In genomic region chr17:5021303-5022003, GRCm38 (mm10) we compare ENCODE assay signal across 18 mouse cellular contexts. TPM values are rescaled to one million over a fixed set of nuclear protein-coding genes. Genes with fewer than 3 reads are reported as not detected.
A peak's percentile ranks its signal among the peaks of the same experiment; 100 is the strongest.
DNase-seq lines count a peak whose midpoint lies in the region; ATAC-seq lines count a peak whose summit lies in the region.
"Had no signal": no experiment of that assay in that cellular context is flagged by ENCODE, and none has a peak within 500 bp of the region (broad histone marks: within the 10 kb centered on the region; RNA-seq: fewer than 3 reads in every experiment).

No protein-coding gene starts in this region.

- 0 out of 2 replicates have a peak overlapping the region, but pooled peaks have one; percentile 17 for H3K27ac ChIP-seq in hindbrain, embryonic 12.5 days
- H3K27ac ChIP-seq in hindbrain, embryonic 10.5 days, result no peak overlapping the region
- peak overlapping the region; percentile 7; the same call in 1 of the 2 replicates for H3K27ac ChIP-seq in midbrain, embryonic 13.5 days
- H3K27ac ChIP-seq in midbrain, embryonic 11.5 days (ENCODE audit: low read depth, low read length), result no peak overlapping the region
- H3K27ac ChIP-seq in stomach, embryonic 14.5 days (ENCODE audit: low read length), result no peak overlapping the region
- H3K27ac ChIP-seq: heart, adult 2 months; hindbrain, embryonic 15.5 days; left cerebral cortex, adult 2 months had no signal

- H3K4me1 ChIP-seq in hindbrain, embryonic 12.5 days, result peaks cover 51% of the 10 kb centered on the region
- H3K4me1 ChIP-seq in hindbrain, embryonic 10.5 days (replicated peaks), result peaks cover 30% of the 10 kb centered on the region
- H3K4me1 ChIP-seq in midbrain, embryonic 13.5 days (replicated peaks), result peaks cover 44% of the 10 kb centered on the region
- H3K4me1 ChIP-seq in midbrain, embryonic 11.5 days (ENCODE audit: control insufficient read depth, insufficient read depth, low read length), result peaks cover 16% of the 10 kb centered on the region
- H3K4me1 ChIP-seq in stomach, embryonic 14.5 days (ENCODE audit: control insufficient read depth, insufficient read depth, low read length), result peaks cover 42% of the 10 kb centered on the region

- no peaks in the 10 kb centered on the region for H3K36me3 ChIP-seq in hindbrain, embryonic 12.5 days
- peaks cover 9% of the 10 kb centered on the region for H3K36me3 ChIP-seq in hindbrain, embryonic 10.5 days
- H3K36me3 ChIP-seq in midbrain, embryonic 13.5 days, result no peaks in the 10 kb centered on the region
- H3K36me3 ChIP-seq in midbrain, embryonic 11.5 days (ENCODE audit: control insufficient read depth, insufficient read depth, low read length), result no peaks in the 10 kb centered on the region
- no peaks in the 10 kb centered on the region for H3K36me3 ChIP-seq in stomach, embryonic 14.5 days (ENCODE audit: control insufficient read depth, insufficient read depth, low read length)
- H3K36me3 ChIP-seq: hindbrain, embryonic 15.5 days had no signal

- H3K9ac ChIP-seq in hindbrain, embryonic 12.5 days, result no peak overlapping the region
- no peak overlapping the region for H3K9ac ChIP-seq in midbrain, embryonic 13.5 days (replicated peaks)
- H3K9ac ChIP-seq in midbrain, embryonic 11.5 days (ENCODE audit: low read length), result no peak overlapping the region
- no peak overlapping the region; the same call in 1 of the 2 replicates for H3K9ac ChIP-seq in stomach, embryonic 14.5 days (replicated peaks; ENCODE audit: low read depth, low read length)
- H3K9ac ChIP-seq: hindbrain, embryonic 15.5 days had no signal

- WGBS in hindbrain, embryonic 12.5 days, result 36% methylated on average over 11 of the region's 11 CpGs
- WGBS in hindbrain, embryonic 10.5 days, result 39% methylated on average over 11 of the region's 11 CpGs
- 35% methylated on average over 11 of the region's 11 CpGs for WGBS in midbrain, embryonic 13.5 days
- 36% methylated on average over 11 of the region's 11 CpGs for WGBS in midbrain, embryonic 11.5 days
- WGBS in stomach, embryonic 14.5 days, result 22% methylated on average over 11 of the region's 11 CpGs

- H3K4me2 ChIP-seq in hindbrain, embryonic 12.5 days (replicated peaks), result no peak overlapping the region
- H3K4me2 ChIP-seq in midbrain, embryonic 13.5 days (replicated peaks), result no peak overlapping the region
- no peak overlapping the region for H3K4me2 ChIP-seq in midbrain, embryonic 11.5 days
- peak overlapping the region; percentile 15 for H3K4me2 ChIP-seq in stomach, embryonic 14.5 days (replicated peaks; ENCODE audit: low read depth, low read length)
- H3K4me2 ChIP-seq: hindbrain, embryonic 15.5 days; liver, embryonic 11.5 days had no signal

- H3K9me3 ChIP-seq in hindbrain, embryonic 12.5 days (replicated peaks), result no peaks in the 10 kb centered on the region
- no peaks in the 10 kb centered on the region for H3K9me3 ChIP-seq in hindbrain, embryonic 10.5 days
- no peaks in the 10 kb centered on the region for H3K9me3 ChIP-seq in midbrain, embryonic 13.5 days
- H3K9me3 ChIP-seq in midbrain, embryonic 11.5 days (ENCODE audit: control insufficient read depth, low read length), result no peaks in the 10 kb centered on the region
- no peaks in the 10 kb centered on the region for H3K9me3 ChIP-seq in stomach, embryonic 14.5 days (ENCODE audit: control insufficient read depth, low read depth, low read length)
- H3K9me3 ChIP-seq: hindbrain, embryonic 15.5 days had no signal

- ATAC-seq in cerebellum, adult (ENCODE audit: insufficient number of reproducible peaks, low FRiP score, low TSS enrichment), result 0 out of 2 replicates have a peak, but pooled peaks have one; percentile 10
- 0 out of 2 replicates have a peak, but pooled peaks have one; percentile 23 for ATAC-seq in hindbrain, embryonic 12.5 days (ENCODE audit: low FRiP score)
- ATAC-seq in midbrain, embryonic 13.5 days, result 0 out of 2 replicates have a peak, but pooled peaks have one; percentile 49
- ATAC-seq in midbrain, embryonic 11.5 days (ENCODE audit: low FRiP score), result no peak
- ATAC-seq in stomach, embryonic 14.5 days (ENCODE audit: insufficient number of reproducible peaks, insufficient read depth, low FRiP score, low read depth), result no peak

- no peaks in the 10 kb centered on the region for H3K27me3 ChIP-seq in hindbrain, embryonic 12.5 days
- H3K27me3 ChIP-seq in hindbrain, embryonic 10.5 days (ENCODE audit: insufficient read depth, poor library complexity, severe bottlenecking), result no peaks in the 10 kb centered on the region
- no peaks in the 10 kb centered on the region for H3K27me3 ChIP-seq in midbrain, embryonic 13.5 days
- no peaks in the 10 kb centered on the region for H3K27me3 ChIP-seq in midbrain, embryonic 11.5 days (ENCODE audit: control insufficient read depth, insufficient read depth, low read length)
- H3K27me3 ChIP-seq in stomach, embryonic 14.5 days (ENCODE audit: control insufficient read depth, insufficient read depth, low read length), result no peaks in the 10 kb centered on the region
- H3K27me3 ChIP-seq: hindbrain, embryonic 15.5 days had no signal

- DNase-seq in cerebellum, adult 9-10 months, result no peak
- DNase-seq in hindbrain, embryonic 10.5 days (ENCODE audit: low spot score), result no peak
- DNase-seq in midbrain, embryonic 11.5 days (ENCODE audit: low spot score, missing footprints), result no peak
- no peak for DNase-seq in left cerebral cortex, adult 9 months (ENCODE audit: low spot score in 2 of 2)
- DNase-seq: adrenal gland, postnatal 10 days; cerebellum, postnatal 14 days; kidney, postnatal 4 days; spleen, adult 18-20 months; thymus, adult 18-20 months had no signal

- H3K4me3 ChIP-seq in hindbrain, embryonic 12.5 days, result no peak overlapping the region
- no peak overlapping the region for H3K4me3 ChIP-seq in hindbrain, embryonic 10.5 days
- H3K4me3 ChIP-seq in midbrain, embryonic 13.5 days (replicated peaks), result no peak overlapping the region
- H3K4me3 ChIP-seq in midbrain, embryonic 11.5 days (ENCODE audit: low read depth, low read length), result no peak overlapping the region
- no peak overlapping the region for H3K4me3 ChIP-seq in stomach, embryonic 14.5 days (ENCODE audit: low read depth, low read length)
- H3K4me3 ChIP-seq: heart, adult 2 months; hindbrain, embryonic 15.5 days; left cerebral cortex, adult 2 months; myocyte had no signal

RNA-seq across cellular contexts. Expression of gene Arid1b, which starts 27.3 kb away (rescaled TPM):
- 22.3 and 22.6 TPM in 2 replicates for polyA plus RNA-seq in hindbrain, embryonic 12.5 days (2016; fragmentation: Nextera tagmentation; extraction: Ambion mirVana)
- 10.4 and 11.7 TPM in 2 replicates for polyA plus RNA-seq in hindbrain, embryonic 10.5 days (2016; fragmentation: Nextera tagmentation; extraction: Ambion mirVana)
- polyA plus RNA-seq in midbrain, embryonic 13.5 days (2015; fragmentation: Nextera tagmentation; extraction: Ambion mirVana), result 14.0 and 14.8 TPM in 2 replicates
- 11.6 and 12.2 TPM in 2 replicates for polyA plus RNA-seq in midbrain, embryonic 11.5 days (2014; fragmentation: Nextera tagmentation; extraction: Ambion mirVana)
- polyA plus RNA-seq in stomach, embryonic 14.5 days (2014; fragmentation: Nextera tagmentation; extraction: Ambion mirVana), result 21.0 and 22.6 TPM in 2 replicates

Comparison
In these comparisons a context has a peak if more than half of its experiments do, and no peak if none do; other contexts are left out.
1. ATAC-seq: peak in cerebellum, adult (single experiment), hindbrain, embryonic 12.5 days (single experiment) and midbrain, embryonic 13.5 days (single experiment); none in midbrain, embryonic 11.5 days (single experiment) and stomach, embryonic 14.5 days (single experiment).
2. H3K27ac ChIP-seq: peak in hindbrain, embryonic 12.5 days (single experiment) and midbrain, embryonic 13.5 days (single experiment); none in hindbrain, embryonic 10.5 days (single experiment), midbrain, embryonic 11.5 days (single experiment) and stomach, embryonic 14.5 days (single experiment).